Mouse (Mus musculus): Measurements from ENCODE around the gene Tmsb15l. TPM values are rescaled to one million over a fixed set of nuclear protein-coding genes. Genes with fewer than 3 reads are reported as not detected.
"Not testable (repeated sequence)": the region's sequence is repeated elsewhere in the genome, so short reads cannot be mapped to it uniquely, and the experiment has no call there.

The Tmsb15l gene
- polyA plus RNA-seq, 2 experiments = 0.46 to 0.67 TPM

- no peaks in the 10 kb centered on the region for H3K9me3 ChIP-seq (ENCODE audit: control insufficient read depth, low read length)
- no peaks in the 10 kb centered on the region for H3K27me3 ChIP-seq (ENCODE audit: control insufficient read depth, insufficient read depth, low read length)
- DNase-seq (ENCODE audit: low read depth in 3 of 3, low spot score in 3 of 3) (no peak), ATAC-seq (ENCODE audit: insufficient read depth) (no peak)
- TF ChIP-seq CTCF (IDR thresholded peaks at IDR 0.05; ENCODE audit: low read depth) = peak; percentile 38; the same call in 1 of the 2 replicates
- TF ChIP-seq EP300 (IDR thresholded peaks at IDR 0.05; ENCODE audit: low read depth) = no peak
- no peaks in the 10 kb centered on the region for H3K36me3 ChIP-seq (replicated peaks; ENCODE audit: control insufficient read depth, insufficient read depth, low read depth)
- no peak overlapping the region for H3K27ac ChIP-seq
- H3K4me1 ChIP-seq (replicated peaks; ENCODE audit: control insufficient read depth in 2 of 2, insufficient read depth in 2 of 2, low read length in 1 of 2) = no peaks in the 10 kb centered on the region
- no peak overlapping the region for H3K4me2 ChIP-seq (ENCODE audit: low read depth)
- H3K4me3 ChIP-seq (ENCODE audit: insufficient read depth in 1 of 2, low read depth in 2 of 2, low read length in 2 of 2) = no peak overlapping the region
- H3K9ac ChIP-seq (replicated peaks) = no peak overlapping the region
Measured at GRCm38 (mm10) chrX:136978616-136979015, 1.9 kb upstream of the Tmsb15l start.

GRCm38 (mm10) chrX:136975397-136975796 lies 1.3 kb downstream of the Tmsb15l start, which contains the start of gene Tmsb15b2:
TSS of gene Tmsb15b2 (minus strand) at chrX:136975497.
- ATAC-seq (ENCODE audit: insufficient read depth); H3K4me1 ChIP-seq (replicated peaks; ENCODE audit: control insufficient read depth in 2 of 2, insufficient read depth in 2 of 2, low read length in 1 of 2); H3K9me3 ChIP-seq (ENCODE audit: control insufficient read depth, low read length); H3K27me3 ChIP-seq (ENCODE audit: control insufficient read depth, insufficient read depth, low read length); H3K9ac ChIP-seq (replicated peaks); H3K27ac ChIP-seq; H3K36me3 ChIP-seq (replicated peaks; ENCODE audit: control insufficient read depth, insufficient read depth, low read depth); DNase-seq (ENCODE audit: low read depth in 3 of 3, low spot score in 3 of 3): not testable (repeated sequence)
- WGBS (ENCODE audit: insufficient replicate concordance) = 70% methylated on average over 6 of the region's 6 CpGs
- H3K4me3 ChIP-seq (ENCODE audit: insufficient read depth in 1 of 2, low read depth in 2 of 2, low read length in 2 of 2) = peak within 1 kb of the TSS in 1 of 2 experiments; percentile 25; a peak in 1 of 4 replicates
- H3K4me2 ChIP-seq (ENCODE audit: low read depth) = peak within 1 kb of the TSS; percentile 16

- Histone ChIP-seq H3K27me3 (ENCODE audit: control insufficient read depth, insufficient read depth, low read length) (no peaks in the 10 kb centered on the region), H3K36me3 (replicated peaks; ENCODE audit: control insufficient read depth, insufficient read depth, low read depth) (no peaks in the 10 kb centered on the region), H3K4me2 (ENCODE audit: low read depth) (no peak overlapping the region), H3K9ac (replicated peaks) (no peak overlapping the region), H3K9me3 (ENCODE audit: control insufficient read depth, low read length) (no peaks in the 10 kb centered on the region), H3K4me3 (ENCODE audit: insufficient read depth in 1 of 2, low read depth in 2 of 2, low read length in 2 of 2) (no peak overlapping the region), H3K27ac (no peak overlapping the region), H3K4me1 (replicated peaks; ENCODE audit: control insufficient read depth in 2 of 2, insufficient read depth in 2 of 2, low read length in 1 of 2) (no peaks in the 10 kb centered on the region)
- no peak for TF ChIP-seq EP300 (IDR thresholded peaks at IDR 0.05; ENCODE audit: low read depth)
- peak; percentile 26; the same call in 1 of the 2 replicates for TF ChIP-seq CTCF (IDR thresholded peaks at IDR 0.05; ENCODE audit: low read depth)
- WGBS (ENCODE audit: insufficient replicate concordance) = 21% methylated on average over 2 of the region's 2 CpGs
- no peak for DNase-seq (ENCODE audit: low read depth in 3 of 3, low spot score in 3 of 3)
- no peak for ATAC-seq (ENCODE audit: insufficient read depth)
Measured at GRCm38 (mm10) chrX:136959688-136960087, 17.0 kb downstream of the Tmsb15l start.

GRCm38 (mm10) chrX:136958300-136958699 lies 18.4 kb downstream of the Tmsb15l start:
- not testable (repeated sequence) for H3K9me3 ChIP-seq (ENCODE audit: control insufficient read depth, low read length); H3K27ac ChIP-seq; H3K4me1 ChIP-seq (replicated peaks; ENCODE audit: control insufficient read depth in 2 of 2, insufficient read depth in 2 of 2, low read length in 1 of 2); H3K36me3 ChIP-seq (replicated peaks; ENCODE audit: control insufficient read depth, insufficient read depth, low read depth); H3K4me2 ChIP-seq (ENCODE audit: low read depth); H3K27me3 ChIP-seq (ENCODE audit: control insufficient read depth, insufficient read depth, low read length); H3K9ac ChIP-seq (replicated peaks); H3K4me3 ChIP-seq (ENCODE audit: insufficient read depth in 1 of 2, low read depth in 2 of 2, low read length in 2 of 2); ATAC-seq (ENCODE audit: insufficient read depth); DNase-seq (ENCODE audit: low read depth in 3 of 3, low spot score in 3 of 3)
- WGBS (ENCODE audit: insufficient replicate concordance) = 51% methylated on average over 5 of the region's 5 CpGs

GRCm38 (mm10) chrX:136957583-136958279 lies 18.9 kb downstream of the Tmsb15l start:
- peak overlapping the region in 1 of 2 experiments; percentile 33; a peak in 1 of 4 replicates for H3K4me3 ChIP-seq (ENCODE audit: insufficient read depth in 1 of 2, low read depth in 2 of 2, low read length in 2 of 2)
- not testable (repeated sequence) for DNase-seq (ENCODE audit: low read depth in 3 of 3, low spot score in 3 of 3); H3K4me2 ChIP-seq (ENCODE audit: low read depth); H3K27me3 ChIP-seq (ENCODE audit: control insufficient read depth, insufficient read depth, low read length); H3K27ac ChIP-seq; H3K9me3 ChIP-seq (ENCODE audit: control insufficient read depth, low read length); H3K36me3 ChIP-seq (replicated peaks; ENCODE audit: control insufficient read depth, insufficient read depth, low read depth); H3K9ac ChIP-seq (replicated peaks); H3K4me1 ChIP-seq (replicated peaks; ENCODE audit: control insufficient read depth in 2 of 2, insufficient read depth in 2 of 2, low read length in 1 of 2)
- 19% methylated on average over 13 of the region's 13 CpGs for WGBS (ENCODE audit: insufficient replicate concordance)
- peak; percentile 59; the same call in 1 of the 2 replicates for ATAC-seq (ENCODE audit: insufficient read depth)
